Mouse (Mus musculus) heart, adult 2 months (tissue): ENCODE results near the gene Tcf12.

Experiments used
- CTCF ChIP-seq: fragments of 200-600 bp; IDR thresholded peaks from 2 replicates; pipeline ENCODE4 v1.8.1; 2022; ENCODE audit warnings: antibody characterized with exemption, mild to moderate bottlenecking, moderate library complexity
- EP300 ChIP-seq: fragments of 200-500 bp; IDR thresholded peaks from 2 replicates; pipeline ENCODE4 v1.6.1; 2011; ENCODE audit warnings: low read depth, low read length, control low read depth; ENCODE audit not compliant: insufficient read depth
- POLR2A ChIP-seq: fragments of 200-500 bp; IDR thresholded peaks from 2 replicates; pipeline ENCODE4 v1.6.1; 2011; ENCODE audit warnings: mild to moderate bottlenecking, low read depth, low read length, control low read depth; ENCODE audit not compliant: insufficient read depth

- no peak for TF ChIP-seq CTCF
- TF ChIP-seq POLR2A, result no peak
- no peak for TF ChIP-seq EP300
Observed at GRCm38 (mm10) chr9:71976034-71976433, 135.6 kb downstream of the Tcf12 start.
